ENCODE assay signal across 8 mouse cellular contexts in genomic region chr12:69556221-69556861, GRCm38 (mm10). TPM values are rescaled to one million over a fixed set of nuclear protein-coding genes. Genes with fewer than 3 reads are reported as not detected.
DNase-seq lines count a peak whose midpoint lies in the region; ATAC-seq and TF ChIP-seq lines count a peak whose summit lies in the region.

No protein-coding gene starts in this region.

- peak; percentile 45 for ATAC-seq in hindbrain, postnatal 0 days
- peak; percentile 38; the same call in 1 of the 2 replicates for ATAC-seq in lung, embryonic 14.5 days (ENCODE audit: insufficient read depth)
- no peak for ATAC-seq in CD4-positive, CD25-positive, alpha-beta regulatory T cell, adult 4 months

- H3K79me2 ChIP-seq in CH12.LX (replicated peaks; ENCODE audit: control insufficient read depth, extremely low read depth, insufficient read depth, poor library complexity, severe bottlenecking) = no peaks in the 10 kb centered on the region

- peaks cover 0 to 13% of the 10 kb centered on the region in 2 experiments; a peak in 1 of 4 replicates for H3K4me1 ChIP-seq in CH12.LX (ENCODE audit: control insufficient read depth in 1 of 2, insufficient read depth in 2 of 2)
- no peaks in the 10 kb centered on the region for H3K4me1 ChIP-seq in hindbrain, postnatal 0 days (ENCODE audit: insufficient read depth, low read length)
- H3K4me1 ChIP-seq in lung, embryonic 14.5 days (ENCODE audit: insufficient read depth) = no peaks in the 10 kb centered on the region

- H3K9ac ChIP-seq in CH12.LX (ENCODE audit: insufficient read depth, low read depth) = no peak overlapping the region
- no peak overlapping the region for H3K9ac ChIP-seq in hindbrain, postnatal 0 days (replicated peaks; ENCODE audit: low read length)
- H3K9ac ChIP-seq in lung, embryonic 14.5 days = no peak overlapping the region

- dilution Hi-C loops in CH12.LX (cut with MboI; ENCODE audit: extremely low pct_ligation_motif_present, extremely low pct_unique_long_range_greater_than_20kb, low sequenced_read_pairs) = no loop called here

- peaks cover 3 to 4% of the 10 kb centered on the region in 2 experiments for H3K36me3 ChIP-seq in CH12.LX (replicated peaks in 1 of 2; ENCODE audit: control insufficient read depth in 1 of 2, insufficient read depth in 1 of 2, low read length in 1 of 2)
- H3K36me3 ChIP-seq in hindbrain, postnatal 0 days (ENCODE audit: insufficient read depth, low read length) = no peaks in the 10 kb centered on the region
- no peaks in the 10 kb centered on the region for H3K36me3 ChIP-seq in lung, embryonic 14.5 days (ENCODE audit: insufficient read depth)

- H3K27ac ChIP-seq in CH12.LX (ENCODE audit: insufficient read depth, low read depth) = 0 out of 2 replicates have a peak overlapping the region, but pooled peaks have one; percentile 8
- peak overlapping the region; percentile 3 for H3K27ac ChIP-seq in hindbrain, postnatal 0 days
- no peak overlapping the region for H3K27ac ChIP-seq in lung, embryonic 14.5 days (ENCODE audit: low read depth)

- no peak overlapping the region for H3K4me2 ChIP-seq in CH12.LX (ENCODE audit: insufficient read depth, low read depth, poor library complexity, severe bottlenecking)
- H3K4me2 ChIP-seq in hindbrain, postnatal 0 days (ENCODE audit: low read depth, low read length) = no peak overlapping the region
- no peak overlapping the region for H3K4me2 ChIP-seq in lung, embryonic 14.5 days

- in situ Hi-C loops in CH12.LX (cut with MboI; ENCODE audit: low pct_ligation_motif_present, low pct_unique_long_range_greater_than_20kb, low sequenced_read_pairs) = no loop called here

- no peak for TF ChIP-seq EP300 in CH12.LX (IDR thresholded peaks at IDR 0.05; ENCODE audit: low read length)

- WGBS in hindbrain, postnatal 0 days = 37% methylated on average over 6 of the region's 6 CpGs
- 56% methylated on average over 6 of the region's 6 CpGs for WGBS in lung, embryonic 14.5 days

- no peak; the same call in 1 of the 2 replicates for TF ChIP-seq POLR2A in CH12.LX (IDR thresholded peaks at IDR 0.05; ENCODE audit: low read depth, low read length)

- TF ChIP-seq CTCF in CH12.LX (conservative IDR thresholded peaks at IDR 0.05 in 1 of 2, IDR thresholded peaks at IDR 0.05 in 1 of 2; ENCODE audit: low read depth in 2 of 2, low read length in 2 of 2) = no peak
- TF ChIP-seq CTCF in hindbrain, postnatal 0 days (IDR thresholded peaks at IDR 0.05; ENCODE audit: low read depth) = no peak
- TF ChIP-seq CTCF in lung, embryonic 14.5 days (IDR thresholded peaks at IDR 0.05; ENCODE audit: low read depth) = no peak

- intact Hi-C loops in left cerebral cortex, postnatal 36 days (cut with DNase I) = no loop called here

- no peak for TF ChIP-seq RAD21 in CH12.LX (IDR thresholded peaks at IDR 0.05; ENCODE audit: low read depth, low read length)

- no peak overlapping the region for H3K4me3 ChIP-seq in CH12.LX (replicated peaks in 1 of 3; ENCODE audit: low read depth in 2 of 3, low read length in 2 of 3, poor library complexity in 1 of 3)
- H3K4me3 ChIP-seq in hindbrain, postnatal 0 days (ENCODE audit: low read length) = no peak overlapping the region
- H3K4me3 ChIP-seq in lung, embryonic 14.5 days (ENCODE audit: low read depth, low read length) = no peak overlapping the region

- H3K27me3 ChIP-seq in CH12.LX (replicated peaks) = no peaks in the 10 kb centered on the region
- H3K27me3 ChIP-seq in hindbrain, postnatal 0 days (ENCODE audit: insufficient read depth, low read length) = no peaks in the 10 kb centered on the region
- H3K27me3 ChIP-seq in lung, embryonic 14.5 days (ENCODE audit: insufficient read depth, low read length) = no peaks in the 10 kb centered on the region

- peaks cover 16% of the 10 kb centered on the region for H3K9me3 ChIP-seq in CH12.LX (replicated peaks; ENCODE audit: low read length)
- no peaks in the 10 kb centered on the region for H3K9me3 ChIP-seq in hindbrain, postnatal 0 days (ENCODE audit: low read length)
- no peaks in the 10 kb centered on the region; the same call in 1 of the 2 replicates for H3K9me3 ChIP-seq in lung, embryonic 14.5 days (ENCODE audit: low read depth, low read length)

- DNase-seq in CH12.LX (ENCODE audit: extremely low read depth) (no peak), R1 (ENCODE audit: low read depth, low spot score) (peak; percentile 38)
- DNase-seq in hindbrain, postnatal 0 days (ENCODE audit: low spot score) = peak; percentile 37
- DNase-seq in lung, embryonic 14.5 days = no peak
- DNase-seq in frontal cortex, postnatal 10 days (ENCODE audit: low spot score in 2 of 2) = no peak
- DNase-seq in urinary bladder, adult 2 months (ENCODE audit: low spot score) = no peak
- no peak for DNase-seq in left cerebral cortex, postnatal 36 days (ENCODE audit: low spot score in 2 of 2)

TF ChIP-seq in CH12.LX, 34 proteins besides CTCF, POLR2A, EP300 and RAD21:
- TF ChIP-seq ETS1 (conservative IDR thresholded peaks at IDR 0.05; ENCODE audit: low read depth, low read length) (0 out of 2 replicates have a peak, but pooled peaks have one; percentile 21), USF1 (IDR thresholded peaks at IDR 0.05; ENCODE audit: low read depth, low read length) (no peak), ELF1 (IDR thresholded peaks at IDR 0.05; ENCODE audit: low read depth, low read length) (no peak), TCF12 (IDR thresholded peaks at IDR 0.05; ENCODE audit: low read depth, low read length) (0 out of 2 replicates have a peak, but pooled peaks have one; percentile 19), MAX (IDR thresholded peaks at IDR 0.05; ENCODE audit: low read length) (0 out of 2 replicates have a peak, but pooled peaks have one; percentile 14), SIN3A (IDR thresholded peaks at IDR 0.05; ENCODE audit: low read length) (no peak), ZMIZ1 (IDR thresholded peaks at IDR 0.05; ENCODE audit: low read depth, low read length) (0 out of 2 replicates have a peak, but pooled peaks have one; percentile 5), HCFC1 (IDR thresholded peaks at IDR 0.05; ENCODE audit: low read depth, low read length) (no peak), KAT2A (IDR thresholded peaks at IDR 0.05; ENCODE audit: insufficient replicate concordance, low read length) (no peak), USF2 (conservative IDR thresholded peaks at IDR 0.05; ENCODE audit: low read depth, low read length) (no peak), UBTF (IDR thresholded peaks at IDR 0.05; ENCODE audit: low read depth, low read length) (no peak), POLR2AphosphoS2 (IDR thresholded peaks at IDR 0.05; ENCODE audit: low read depth, low read length) (peak; percentile 49; the same call in 1 of the 2 replicates)
TF ChIP-seq in CH12.LX: peak in this region for 5.

RNA-seq across cellular contexts. Expression of gene Vcpkmt, which starts 26.5 kb away (rescaled TPM):
- 14.4 and 14.9 TPM in 2 replicates for total RNA-seq in CH12.LX (2012; rRNA removed)
- total RNA-seq in CH12.LX (2014; rRNA removed) = 23.5 and 24.8 TPM in 2 replicates
- polyA plus RNA-seq in CH12.LX (2012; ENCODE audit: insufficient read length, low read depth) = 31.5 and 38.9 TPM in 2 replicates
- 4.0 and 6.1 TPM in 2 replicates for total RNA-seq in hindbrain, postnatal 0 days (2014; rRNA removed)
- 33.0 and 33.6 TPM in 2 replicates for polyA plus RNA-seq in hindbrain, postnatal 0 days (2015; fragmentation: Nextera tagmentation; extraction: Ambion mirVana)
- 23.6 and 26.5 TPM in 2 replicates for polyA plus RNA-seq in lung, embryonic 14.5 days (2014; fragmentation: Nextera tagmentation; extraction: Ambion mirVana)
- 10 to 100 TPM in 1 of 2 experiments, 1 to 10 TPM in 1; 9.5 to 11.7 TPM for polyA plus RNA-seq in CD4-positive, CD25-positive, alpha-beta regulatory T cell, adult 4 months (2017; shearing (Covaris generic))
- polyA plus RNA-seq in urinary bladder, adult 2 months (2012; rRNA removed) = 9.4 and 9.8 TPM in 2 replicates
- total RNA-seq in left cerebral cortex, postnatal 36 days (2021) = 10 to 100 TPM; 20.3 to 24.8 TPM

Comparison
In these comparisons a context has a peak if more than half of its experiments do, and no peak if none do; other contexts are left out.
1. DNase-seq: peak in R1 (single experiment) and hindbrain, postnatal 0 days (single experiment); none in CH12.LX (single experiment), lung, embryonic 14.5 days (single experiment), frontal cortex, postnatal 10 days (0 of 2), urinary bladder, adult 2 months (single experiment) and left cerebral cortex, postnatal 36 days (0 of 2).